Mouse (Mus musculus) brain, embryonic 14.5 days (tissue): ENCODE data around the gene Ttc39d. TPM values are rescaled to one million over a fixed set of nuclear protein-coding genes. Genes with fewer than 3 reads are reported as not detected.

Source experiments
- DNase-seq: peaks from one replicate; pipeline ENCODE4 v3.0.0-alpha.2; 2011; ENCODE audit warnings: low read depth
- CTCF ChIP-seq: fragments of 200-500 bp; IDR thresholded peaks from 2 replicates; pipeline ENCODE4 v1.5.1; 2012; ENCODE audit warnings: inconsistent platforms, mild to moderate bottlenecking, moderate library complexity, borderline replicate concordance; ENCODE audit not compliant: insufficient read depth, insufficient read length; ENCODE audit errors: extremely low read depth
- POLR2A ChIP-seq: fragments of 200-500 bp; IDR thresholded peaks from 2 replicates; pipeline ENCODE4 v1.6.1; 2012; ENCODE audit warnings: mild to moderate bottlenecking, inconsistent platforms, borderline replicate concordance; ENCODE audit not compliant: poor library complexity, insufficient read depth, insufficient read length, severe bottlenecking; ENCODE audit errors: extremely low read depth
- polyA plus RNA-seq: library from polyadenylated mRNA; depleted of rRNA; stranded (reverse); fragments of >200 nt; gene quantifications from 2 replicates; pipeline ENCODE4 v1.2.3, GENCODE M21; 2012; rRNA removed

The Ttc39d gene
- 0.05 and 0.08 TPM in 2 replicates for polyA plus RNA-seq

- TF ChIP-seq CTCF (no peak), POLR2A (peak; percentile 100)
- peak; percentile 100 for DNase-seq
These were observed at the start of gene Ttc39d, which contains the start of gene Srsf7 for GRCm38 (mm10) chr17:80206671-80207581. Gene Ttc39d (plus strand): TSS chr17:80207460. Gene Srsf7 (minus strand): TSS chr17:80207307.

- TF ChIP-seq CTCF, result no peak
- TF ChIP-seq POLR2A, result no peak
- no peak for DNase-seq
These were observed 49.8 kb upstream of the Ttc39d start for GRCm38 (mm10) chr17:80157489-80157888.

GRCm38 (mm10) chr17:80160454-80160853, 46.8 kb upstream of the Ttc39d start:
- TF ChIP-seq CTCF (no peak), POLR2A (no peak)
- DNase-seq, result peak; percentile 84

GRCm38 (mm10) chr17:80163991-80164390, 43.3 kb upstream of the Ttc39d start:
- no peak for DNase-seq
- TF ChIP-seq CTCF (no peak), POLR2A (no peak)

- DNase-seq, result peak; percentile 86
- TF ChIP-seq POLR2A, result no peak
These were observed 41.5 kb upstream of the Ttc39d start for GRCm38 (mm10) chr17:80165741-80166140.

- peak; percentile 49 for DNase-seq
- no peak for TF ChIP-seq POLR2A
- no peak for TF ChIP-seq CTCF
These were observed 40.9 kb upstream of the Ttc39d start for GRCm38 (mm10) chr17:80166346-80166745.

- no peak for DNase-seq
- TF ChIP-seq CTCF (no peak), POLR2A (no peak)
These were observed 39.8 kb upstream of the Ttc39d start for GRCm38 (mm10) chr17:80167436-80167835.

GRCm38 (mm10) chr17:80167851-80168251, 39.4 kb upstream of the Ttc39d start:
- DNase-seq, result no peak
- TF ChIP-seq CTCF (no peak), POLR2A (no peak)

GRCm38 (mm10) chr17:80168425-80169182, 38.7 kb upstream of the Ttc39d start:
- DNase-seq, result peak; percentile 92

GRCm38 (mm10) chr17:80169792-80170191, 37.5 kb upstream of the Ttc39d start:
- no peak for DNase-seq
- TF ChIP-seq CTCF (no peak), POLR2A (no peak)

More at GRCm38 (mm10) chr17:80168425-80169182, 38.7 kb upstream of the Ttc39d start:
- TF ChIP-seq CTCF (no peak), POLR2A (no peak)

GRCm38 (mm10) chr17:80170951-80171350, 36.3 kb upstream of the Ttc39d start:
- no peak for TF ChIP-seq POLR2A
- TF ChIP-seq CTCF, result no peak
- DNase-seq, result no peak

- no peak for DNase-seq
- TF ChIP-seq CTCF, result no peak
- TF ChIP-seq POLR2A, result no peak
These were observed 35.3 kb upstream of the Ttc39d start for GRCm38 (mm10) chr17:80171948-80172347.

GRCm38 (mm10) chr17:80172761-80173160, 34.5 kb upstream of the Ttc39d start:
- no peak for DNase-seq

GRCm38 (mm10) chr17:80173708-80174107, 33.6 kb upstream of the Ttc39d start:
- no peak for DNase-seq
- TF ChIP-seq CTCF (no peak), POLR2A (no peak)

More at GRCm38 (mm10) chr17:80172761-80173160, 34.5 kb upstream of the Ttc39d start:
- TF ChIP-seq CTCF, result no peak

GRCm38 (mm10) chr17:80174146-80174545, 33.1 kb upstream of the Ttc39d start:
- TF ChIP-seq POLR2A (no peak), CTCF (no peak)
- DNase-seq, result no peak
